In the genomic region with DNA sequence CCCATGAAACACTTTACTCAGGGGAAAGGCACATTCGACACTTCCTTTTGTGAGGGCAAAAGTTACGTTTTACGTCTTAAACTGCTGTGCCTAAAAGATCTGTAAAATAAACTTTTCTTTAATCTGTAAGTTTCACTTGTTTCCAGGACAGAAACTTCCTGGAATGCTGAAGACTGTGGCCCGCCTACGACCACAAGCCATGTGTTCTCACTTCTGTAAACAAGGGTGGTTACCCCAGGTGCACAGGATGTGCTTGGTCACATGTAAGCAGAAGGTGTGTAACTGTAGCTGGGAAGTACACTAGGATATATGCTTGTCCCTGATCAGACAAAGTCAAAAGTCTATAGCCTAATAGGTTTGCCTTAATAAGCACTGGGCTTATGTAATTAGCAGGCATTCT, we compare ENCODE assay signal across 15 mouse cellular contexts. TPM values are rescaled to one million over a fixed set of nuclear protein-coding genes. Genes with fewer than 3 reads are reported as not detected.
DNase-seq lines count a peak whose midpoint lies in the region; ATAC-seq lines count a peak whose summit lies in the region.
"Had no signal": no experiment of that assay in that cellular context is flagged by ENCODE, and none has a peak within 500 bp of the region (broad histone marks: within the 10 kb centered on the region; RNA-seq: fewer than 3 reads in every experiment).

No protein-coding gene starts in this region.

- no peak overlapping the region for H3K4me2 ChIP-seq in heart, embryonic 16.5 days (ENCODE audit: low read depth, low read length)
- H3K4me2 ChIP-seq: forebrain, embryonic 15.5 days; heart, embryonic 12.5 days; hindbrain, embryonic 15.5 days; liver, embryonic 15.5 days had no signal

- ATAC-seq in heart, embryonic 16.5 days (replicated peaks; ENCODE audit: extremely low read depth, insufficient read depth, low FRiP score), result 0 out of 2 replicates have a peak, but pooled peaks have one; percentile 41
- 0 out of 2 replicates have a peak, but pooled peaks have one; percentile 21 for ATAC-seq in megakaryocyte progenitor cell, adult 5-6 weeks (replicated peaks; ENCODE audit: poor library complexity)
- ATAC-seq: forebrain, embryonic 15.5 days had no signal

- H3K4me3 ChIP-seq in heart, embryonic 16.5 days (ENCODE audit: low read length), result no peak overlapping the region
- H3K4me3 ChIP-seq: forebrain, embryonic 15.5 days; heart, embryonic 12.5 days; hindbrain, embryonic 15.5 days; liver, embryonic 15.5 days had no signal

- H3K9ac ChIP-seq in heart, embryonic 16.5 days (ENCODE audit: low read length), result no peak overlapping the region
- H3K9ac ChIP-seq: forebrain, embryonic 15.5 days; heart, embryonic 12.5 days; hindbrain, embryonic 15.5 days; liver, embryonic 15.5 days had no signal

- no peaks in the 10 kb centered on the region for H3K9me3 ChIP-seq in heart, embryonic 16.5 days (replicated peaks; ENCODE audit: control insufficient read depth, low read length)
- H3K9me3 ChIP-seq: forebrain, embryonic 15.5 days; hindbrain, embryonic 15.5 days; liver, embryonic 15.5 days had no signal

- H3K4me1 ChIP-seq in heart, embryonic 16.5 days (ENCODE audit: control insufficient read depth, insufficient read depth, low read length), result no peaks in the 10 kb centered on the region
- H3K4me1 ChIP-seq: heart, embryonic 12.5 days; hindbrain, embryonic 15.5 days; liver, embryonic 15.5 days had no signal

- 65% methylated on average over 5 of the region's 5 CpGs for WGBS in heart, embryonic 16.5 days

- intact Hi-C loops in heart, postnatal 25 days (cut with DNase I), result no loop called here

- peaks cover 22% of the 10 kb centered on the region for H3K36me3 ChIP-seq in heart, embryonic 16.5 days (ENCODE audit: control insufficient read depth, insufficient read depth)
- H3K36me3 ChIP-seq: forebrain, embryonic 15.5 days; hindbrain, embryonic 15.5 days; liver, embryonic 15.5 days had no signal

- DNase-seq in heart, postnatal 25 days (ENCODE audit: low spot score), result no peak
- DNase-seq in Muller cell, postnatal 12 days (ENCODE audit: inconsistent ontology term), result peak; percentile 4
- peak; percentile 73 for DNase-seq in thymus, postnatal 14 days
- no peak for DNase-seq in gastrocnemius, postnatal 4 days (ENCODE audit: low spot score in 2 of 2)
- DNase-seq in adrenal gland, postnatal 25 days, result no peak
- no peak for DNase-seq in layer of hippocampus, adult 18-20 months (ENCODE audit: low spot score in 2 of 2)
- DNase-seq: right cerebral cortex, postnatal 4 days had no signal

- no peak overlapping the region for H3K27ac ChIP-seq in heart, embryonic 16.5 days (ENCODE audit: low read length)
- H3K27ac ChIP-seq: forebrain, embryonic 15.5 days; hindbrain, embryonic 15.5 days; liver, embryonic 15.5 days had no signal

- H3K27me3 ChIP-seq in heart, embryonic 16.5 days (ENCODE audit: control insufficient read depth, insufficient read depth, low read length), result no peaks in the 10 kb centered on the region
- H3K27me3 ChIP-seq: forebrain, embryonic 15.5 days; heart, embryonic 12.5 days; hindbrain, embryonic 15.5 days; liver, embryonic 15.5 days had no signal

RNA-seq across cellular contexts. Expression of gene Txk, which starts 8.7 kb away (rescaled TPM):
- 0.56 and 2.0 TPM in 2 replicates for polyA plus RNA-seq in heart, embryonic 16.5 days (2015; fragmentation: Nextera tagmentation; extraction: Ambion mirVana)
- total RNA-seq in heart, postnatal 25 days (2021), result under 1 TPM; 0.08 to 0.14 TPM
- 0.57 and 1.2 TPM in 2 replicates for total RNA-seq in megakaryocyte progenitor cell, adult 5-6 weeks (2015)
- total RNA-seq in megakaryocyte progenitor cell, adult 5-6 weeks (2017), result 0.08 and 0.41 TPM in 2 replicates
- total RNA-seq in gastrocnemius, postnatal 4 days (2021), result under 1 TPM; 0.18 to 0.25 TPM
- total RNA-seq in adrenal gland, postnatal 25 days (2021), result not detected in 2 replicates
- total RNA-seq in layer of hippocampus, adult 18-20 months (2021), result not detected
- total RNA-seq: gastrocnemius, adult 8-10 months; layer of hippocampus, postnatal 14 days had no signal
- polyA plus RNA-seq: forebrain, embryonic 15.5 days; heart, embryonic 12.5 days had no signal

Comparison
In these comparisons a context has a peak if more than half of its experiments do, and no peak if none do; other contexts are left out.
1. DNase-seq: peak in Muller cell, postnatal 12 days (single experiment) and thymus, postnatal 14 days (single experiment); none in heart, postnatal 25 days (single experiment), gastrocnemius, postnatal 4 days (0 of 2), adrenal gland, postnatal 25 days (single experiment) and layer of hippocampus, adult 18-20 months (0 of 2).